Mouse (Mus musculus): ENCODE measurements around the gene Gm20806. TPM values are rescaled to one million over a fixed set of nuclear protein-coding genes. Genes with fewer than 3 reads are reported as not detected.
"Not testable (repeated sequence)": the region's sequence is repeated elsewhere in the genome, so short reads cannot be mapped to it uniquely, and the experiment has no call there.

Gene Gm20806
- not detected for total RNA-seq (2021)
- long read RNA-seq, experiment 1: 0 reads
- long read RNA-seq, experiment 2: 0 reads

DNA sequence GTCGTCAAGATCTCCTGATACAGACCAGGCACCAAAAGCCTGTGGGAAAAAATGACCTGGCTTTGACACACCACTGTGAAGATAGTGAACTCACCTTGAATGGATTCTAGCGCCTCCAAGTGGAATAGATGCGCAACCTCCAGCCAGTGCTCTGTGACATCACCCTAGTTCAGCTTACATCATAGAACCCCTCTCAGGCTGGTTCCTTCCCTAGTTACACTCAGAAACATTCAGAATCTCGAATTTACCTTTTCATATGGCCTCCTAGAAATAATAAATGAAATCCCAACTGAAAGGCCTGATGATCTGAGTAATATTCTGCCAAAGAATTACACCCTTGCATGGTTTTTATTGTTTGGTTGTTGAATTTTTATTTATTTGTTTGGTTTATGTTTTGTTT, at the start of gene Gm20806:
Gene Gm20806 (minus strand): TSS at position 101 of the 400 bp plus-strand sequence.
- intact Hi-C loops (cut with DNase I); DNase-seq: not testable (repeated sequence)
